Mouse (Mus musculus) R1 (cell line): ENCODE measurements around the gene Mfsd6l.

Experiments used
- DNase-seq: peaks from one replicate; pipeline ENCODE4 v3.0.0-alpha.2; 2018; ENCODE audit warnings: low read depth, low spot score

Gene Mfsd6l

GRCm38 (mm10) chr11:68555918-68556584 lies at the start of gene Mfsd6l:
Gene Mfsd6l, plus strand, starts transcription at chr11:68556186.
- no peak for DNase-seq

DNA sequence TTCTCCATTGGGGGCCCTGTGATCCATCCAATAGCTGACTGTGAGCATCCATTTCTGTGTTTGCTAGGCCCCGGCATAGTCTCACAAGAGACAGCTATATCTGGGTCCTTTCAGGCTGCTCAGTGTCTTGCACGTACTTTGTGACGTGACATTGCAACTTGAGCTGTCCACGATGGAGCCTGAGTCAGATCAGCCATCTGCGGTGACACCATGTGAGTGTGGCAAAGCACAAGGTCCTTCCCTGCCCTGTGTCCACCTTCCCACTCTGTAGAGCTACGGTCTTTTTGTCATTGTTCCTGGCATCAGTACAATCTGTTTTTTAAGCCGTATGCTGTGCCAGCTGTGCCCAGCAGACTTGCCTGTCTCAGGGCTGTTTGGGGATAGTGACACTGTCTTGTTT lies 48.7 kb upstream of the Mfsd6l start:
- no peak for DNase-seq

GRCm38 (mm10) chr11:68508619-68509018 lies 47.4 kb upstream of the Mfsd6l start:
- no peak for DNase-seq

DNA sequence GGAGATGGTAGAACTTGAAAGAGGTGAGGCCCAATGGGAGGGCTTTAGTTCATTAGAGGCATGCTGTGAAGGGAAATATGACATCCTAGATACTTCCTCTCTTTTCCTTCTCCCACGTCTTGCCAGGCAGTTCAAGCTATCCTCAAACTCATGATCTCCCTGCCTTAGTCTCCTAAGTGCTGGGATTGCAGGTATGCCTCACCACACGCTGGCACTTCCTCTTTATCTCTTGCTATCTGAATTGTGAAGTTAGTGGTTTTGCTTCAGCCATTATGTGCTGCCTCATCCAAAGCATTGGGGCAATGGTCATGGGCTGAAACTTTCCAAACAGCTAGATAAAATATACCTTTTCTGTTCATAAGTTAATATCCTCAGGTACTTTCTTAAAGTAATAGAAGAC lies 46.8 kb upstream of the Mfsd6l start:
- DNase-seq: no peak

GRCm38 (mm10) chr11:68513969-68514368 lies 42.0 kb upstream of the Mfsd6l start:
- no peak for DNase-seq

- no peak for DNase-seq
These were observed 36.6 kb upstream of the Mfsd6l start for GRCm38 (mm10) chr11:68519362-68519761.

- no peak for DNase-seq
These were observed 36.2 kb upstream of the Mfsd6l start for GRCm38 (mm10) chr11:68519815-68520214.

- no peak for DNase-seq
These were observed 35.5 kb upstream of the Mfsd6l start for GRCm38 (mm10) chr11:68520439-68520838.

DNA sequence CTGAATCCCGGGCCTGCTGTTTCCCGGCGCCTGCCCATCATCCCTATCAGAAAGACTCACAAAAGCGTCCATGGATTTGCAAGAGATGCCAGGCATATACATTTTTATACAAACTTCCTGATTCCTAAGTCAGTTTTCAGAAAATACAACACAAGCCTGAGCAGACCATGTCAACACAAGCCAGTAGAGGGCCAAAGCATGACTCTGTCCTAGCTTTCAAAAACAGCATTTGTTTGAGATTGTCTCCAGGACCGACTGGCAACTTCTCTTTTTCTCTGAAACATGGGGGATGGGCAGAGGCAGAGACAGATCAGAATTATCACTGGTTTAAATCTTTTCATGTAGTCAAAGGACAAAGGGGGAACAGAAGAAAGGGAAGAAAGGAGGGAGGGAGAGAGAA lies 34.6 kb upstream of the Mfsd6l start:
- no peak for DNase-seq

DNA sequence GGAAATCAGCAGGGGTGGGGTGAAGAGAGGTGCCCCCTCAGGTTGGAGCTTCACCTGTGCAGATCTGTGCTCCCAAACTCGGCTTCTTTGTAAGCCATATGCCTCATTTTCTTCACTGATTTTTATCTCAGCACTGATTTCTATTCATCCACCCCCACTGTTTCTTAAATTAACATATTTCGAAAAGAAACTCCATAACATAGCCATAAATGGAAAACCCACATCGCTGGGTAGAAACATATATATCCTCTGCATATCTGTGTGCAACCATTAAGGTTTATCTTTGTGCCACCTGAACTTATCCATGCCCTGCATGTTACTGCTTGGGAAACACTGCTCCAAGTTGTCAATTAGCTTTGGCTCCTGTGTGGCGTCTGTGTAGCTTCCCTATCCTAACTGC lies 29.5 kb upstream of the Mfsd6l start:
- no peak for DNase-seq

- DNase-seq: peak; percentile 60
These were observed 24.8 kb upstream of the Mfsd6l start for GRCm38 (mm10) chr11:68531066-68531806.

DNA sequence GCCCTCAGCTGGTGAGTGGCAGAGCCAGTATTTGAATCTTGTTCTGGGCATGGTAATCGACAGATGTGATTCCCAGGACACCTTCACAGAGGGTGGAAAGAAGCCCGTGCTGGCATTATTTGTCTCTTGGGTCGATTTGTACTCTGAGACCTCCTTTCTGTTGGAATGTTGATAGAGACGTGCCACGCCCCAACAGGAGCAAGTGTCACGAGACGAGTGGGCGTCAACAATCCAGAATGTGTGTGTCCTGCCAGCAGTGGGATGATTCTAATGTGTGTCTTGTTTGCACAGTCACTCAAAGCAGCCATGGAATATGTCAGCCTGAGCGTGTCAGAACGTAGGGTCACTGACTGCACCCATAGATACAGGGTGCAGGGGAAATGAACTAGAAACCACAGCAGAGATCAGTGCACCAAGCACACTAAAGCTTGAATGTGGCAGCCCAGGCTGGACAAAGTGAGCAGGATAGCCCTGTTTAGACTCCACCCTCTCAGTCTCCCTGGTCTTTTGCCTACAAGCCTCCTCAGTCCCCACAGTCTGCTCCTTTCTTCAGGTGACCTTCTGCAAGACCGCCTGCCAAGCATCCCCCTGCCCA lies 23.9 kb upstream of the Mfsd6l start:
- DNase-seq: peak; percentile 72

GRCm38 (mm10) chr11:68532773-68533172 lies 23.2 kb upstream of the Mfsd6l start:
- no peak for DNase-seq

DNA sequence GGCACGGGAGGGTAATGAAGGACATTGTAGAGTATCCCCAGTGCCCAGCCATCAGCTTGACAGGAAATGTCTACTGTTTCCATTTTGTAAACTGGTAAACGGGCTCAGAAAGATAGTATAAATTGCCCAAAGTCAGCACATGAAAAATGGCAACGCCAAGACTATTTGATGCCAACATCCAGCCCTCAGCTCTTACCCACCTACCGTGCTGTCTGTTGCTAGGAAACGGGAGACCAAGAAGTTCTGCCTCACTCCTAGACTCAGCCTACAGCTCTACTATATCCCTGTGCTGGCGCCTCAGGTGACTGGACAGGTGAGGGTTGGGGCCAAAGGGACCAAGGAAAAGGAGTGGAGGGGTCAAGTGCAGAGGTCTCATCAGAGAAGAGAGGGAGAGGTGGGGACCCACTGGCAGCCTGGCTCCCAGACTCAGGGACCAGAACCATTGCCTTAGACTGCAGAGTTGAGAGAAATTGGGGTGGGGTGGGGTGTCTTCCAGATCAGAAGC lies 22.0 kb upstream of the Mfsd6l start:
- no peak for DNase-seq

- no peak for DNase-seq
These were observed 20.0 kb upstream of the Mfsd6l start for GRCm38 (mm10) chr11:68536026-68536425.

DNA sequence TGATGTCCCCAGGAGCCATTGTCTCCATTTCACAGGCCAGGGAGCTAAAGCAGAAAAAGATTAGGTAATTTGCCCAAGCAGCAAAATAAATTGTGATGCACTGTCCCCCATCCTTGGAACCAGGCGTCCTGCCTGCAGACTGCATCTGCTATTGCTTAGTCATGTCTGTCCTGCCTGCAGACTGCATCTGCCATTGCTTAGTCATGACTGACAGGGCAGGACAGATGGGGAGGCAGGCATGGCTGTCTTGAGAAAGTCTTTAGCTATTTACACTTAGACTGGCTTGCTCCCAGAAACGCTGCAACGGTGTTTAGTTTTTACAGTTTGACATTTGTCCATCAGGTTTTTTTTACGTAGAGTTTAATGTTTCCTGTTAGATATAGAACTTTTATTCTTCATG lies 19.5 kb upstream of the Mfsd6l start:
- peak; percentile 49 for DNase-seq

DNA sequence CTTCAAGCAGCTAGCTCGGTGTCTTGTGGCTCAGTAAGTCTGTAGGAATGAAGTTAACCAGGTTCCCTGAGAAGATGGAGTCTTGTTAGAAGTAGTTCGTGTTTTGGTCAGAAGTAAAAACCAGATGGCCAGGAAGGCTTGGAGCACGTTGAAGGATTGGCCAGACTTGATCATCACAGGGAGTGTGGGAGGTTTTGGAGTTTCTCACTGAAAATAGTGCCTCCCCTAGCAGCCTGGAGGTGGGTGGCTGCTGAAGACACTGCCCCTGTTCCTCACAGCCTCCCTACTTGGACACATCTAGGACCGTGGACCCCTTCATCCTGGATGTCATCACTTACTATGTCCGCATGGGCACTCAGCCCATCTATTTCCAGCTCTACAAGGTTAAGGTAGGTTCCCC lies 16.4 kb upstream of the Mfsd6l start:
- no peak for DNase-seq

DNA sequence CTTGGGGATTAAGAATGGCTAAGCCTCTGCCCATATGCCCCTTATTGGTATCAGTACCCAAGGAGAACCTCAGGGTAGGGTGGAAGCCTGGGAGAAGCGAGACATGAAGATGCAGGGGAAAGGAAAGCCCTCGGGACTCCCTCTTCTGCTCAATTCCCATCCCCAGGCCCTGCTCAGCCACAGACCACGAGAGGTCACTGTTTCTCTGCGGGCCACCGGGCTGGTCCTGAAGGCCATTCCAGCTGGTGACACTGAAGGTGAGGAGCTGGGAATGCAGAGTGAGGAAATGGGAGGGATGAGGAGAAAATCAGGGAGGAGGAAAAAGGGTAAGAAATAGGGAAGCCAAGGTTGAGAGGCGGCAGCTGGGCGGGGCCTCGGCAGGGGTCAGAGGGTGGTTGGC lies 11.4 kb upstream of the Mfsd6l start:
- DNase-seq: no peak

DNA sequence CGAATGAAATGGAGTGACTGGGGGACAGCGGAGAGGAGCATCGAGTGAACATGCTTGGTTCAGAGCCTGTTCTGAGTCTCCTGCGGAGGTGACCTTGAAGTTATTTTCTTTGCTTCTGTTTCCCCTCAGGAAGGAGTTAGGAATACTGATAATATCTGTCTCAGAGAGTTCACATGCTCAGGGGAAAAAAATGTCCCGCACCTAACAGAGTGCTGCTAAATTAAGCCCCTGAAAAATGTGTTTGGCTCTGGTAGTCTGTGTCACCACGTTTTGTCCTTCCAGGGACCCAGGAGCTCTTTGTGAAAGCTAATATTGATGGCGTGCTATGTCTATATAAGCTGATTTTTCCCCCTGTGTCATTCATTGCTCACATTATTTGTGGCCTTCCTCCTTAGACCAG lies 10.8 kb upstream of the Mfsd6l start:
- no peak for DNase-seq

DNA sequence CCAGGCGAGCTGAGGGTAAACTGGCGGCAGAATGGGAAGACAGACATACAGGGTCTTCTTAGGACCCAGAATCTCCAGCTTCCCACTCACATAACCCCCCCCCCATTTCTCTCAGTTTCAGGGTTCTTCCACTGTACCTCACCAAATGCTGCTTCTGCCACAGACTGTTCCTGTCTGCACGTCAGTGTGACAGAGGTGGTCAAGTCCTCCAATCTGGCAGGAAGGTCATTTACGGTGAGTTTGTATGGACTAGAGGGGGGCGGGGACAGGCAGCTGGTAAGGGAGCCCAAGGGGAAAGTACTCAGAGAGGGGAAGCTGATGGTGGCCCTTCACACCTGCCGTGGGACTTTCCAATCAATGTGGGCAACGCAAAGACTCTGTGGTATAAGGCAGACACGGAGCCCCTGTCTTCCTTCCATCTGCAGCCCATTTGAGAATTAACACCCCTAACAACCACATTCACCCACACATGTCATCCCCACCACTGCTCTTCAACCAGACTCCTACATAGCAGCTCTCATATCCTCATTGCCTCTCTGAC lies 10.2 kb upstream of the Mfsd6l start:
- DNase-seq: no peak

DNA sequence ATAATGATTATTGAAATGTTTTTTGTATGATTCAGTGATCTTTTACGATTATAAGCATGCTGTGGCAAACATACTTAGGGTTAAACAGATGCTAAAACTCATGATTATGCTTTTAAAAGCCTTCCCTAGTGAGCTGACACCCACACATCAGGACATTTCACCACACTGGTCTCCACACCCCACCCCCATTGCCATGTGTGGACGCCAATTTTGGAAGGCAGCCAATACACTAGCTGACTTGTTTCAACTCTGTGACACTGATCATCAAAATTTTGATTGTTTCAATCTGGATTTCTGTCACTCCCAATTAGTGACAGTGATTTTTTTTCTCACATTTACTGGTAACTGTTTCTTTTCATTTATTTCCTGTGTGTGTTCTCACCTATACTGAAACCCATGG lies 8.5 kb upstream of the Mfsd6l start:
- DNase-seq: no peak

- no peak for DNase-seq
These were observed 6.4 kb upstream of the Mfsd6l start for GRCm38 (mm10) chr11:68549597-68549996.

- no peak for DNase-seq
These were observed 5.6 kb upstream of the Mfsd6l start for GRCm38 (mm10) chr11:68550358-68550757.
